Mouse (Mus musculus): ENCODE measurements around the gene Slc39a3. TPM values are rescaled to one million over a fixed set of nuclear protein-coding genes. Genes with fewer than 3 reads are reported as not detected.

Gene Slc39a3
- polyA plus RNA-seq, 1 experiment: 37.5 TPM

- Histone ChIP-seq H3K4me1 (ENCODE audit: control insufficient read depth, insufficient read depth, low read length) (no peaks in the 10 kb centered on the region; the same call in 1 of the 2 replicates), H3K36me3 (ENCODE audit: control insufficient read depth, insufficient read depth, low read length) (no peaks in the 10 kb centered on the region; the same call in 1 of the 2 replicates), H3K27ac (ENCODE audit: insufficient read depth, low read depth, low read length) (no peak overlapping the region), H3K27me3 (replicated peaks; ENCODE audit: control insufficient read depth, insufficient read depth, low read length) (no peaks in the 10 kb centered on the region), H3K4me3 (ENCODE audit: insufficient read depth, low read depth, low read length) (no peak overlapping the region)
- 26% methylated on average over 13 of the region's 13 CpGs for WGBS
- peak; percentile 65 for DNase-seq
- TF ChIP-seq POLR2A (IDR thresholded peaks at IDR 0.05; ENCODE audit: low read depth, low read length): no peak
- peak; percentile 78 for TF ChIP-seq CTCF (conservative IDR thresholded peaks at IDR 0.05; ENCODE audit: insufficient read depth, insufficient read length, low read depth, low read length)
Measured at GRCm38 (mm10) chr10:81041458-81042175, 4.4 kb upstream of the Slc39a3 start.

GRCm38 (mm10) chr10:81036251-81036650 lies 975 bp downstream of the Slc39a3 start:
- H3K27me3 ChIP-seq (replicated peaks; ENCODE audit: control insufficient read depth, insufficient read depth, low read length): no peaks in the 10 kb centered on the region
- no peaks in the 10 kb centered on the region for H3K36me3 ChIP-seq (ENCODE audit: control insufficient read depth, insufficient read depth, low read length)
- no peak overlapping the region for H3K27ac ChIP-seq (ENCODE audit: insufficient read depth, low read depth, low read length)
- peak; percentile 14 for DNase-seq
- 72% methylated on average over 7 of the region's 7 CpGs for WGBS
- H3K4me1 ChIP-seq (ENCODE audit: control insufficient read depth, insufficient read depth, low read length): no peaks in the 10 kb centered on the region; the same call in 1 of the 2 replicates
- TF ChIP-seq CTCF (conservative IDR thresholded peaks at IDR 0.05; ENCODE audit: insufficient read depth, insufficient read length, low read depth, low read length): no peak
- no peak for TF ChIP-seq POLR2A (IDR thresholded peaks at IDR 0.05; ENCODE audit: low read depth, low read length)
- no peak overlapping the region for H3K4me3 ChIP-seq (ENCODE audit: insufficient read depth, low read depth, low read length)

GRCm38 (mm10) chr10:81033586-81033985 lies 3.6 kb downstream of the Slc39a3 start:
- Histone ChIP-seq H3K4me1 (ENCODE audit: control insufficient read depth, insufficient read depth, low read length) (no peaks in the 10 kb centered on the region), H3K27ac (ENCODE audit: insufficient read depth, low read depth, low read length) (no peak overlapping the region), H3K36me3 (ENCODE audit: control insufficient read depth, insufficient read depth, low read length) (no peaks in the 10 kb centered on the region), H3K27me3 (replicated peaks; ENCODE audit: control insufficient read depth, insufficient read depth, low read length) (no peaks in the 10 kb centered on the region), H3K4me3 (ENCODE audit: insufficient read depth, low read depth, low read length) (no peak overlapping the region)
- no peak for TF ChIP-seq CTCF (conservative IDR thresholded peaks at IDR 0.05; ENCODE audit: insufficient read depth, insufficient read length, low read depth, low read length)
- no peak for TF ChIP-seq POLR2A (IDR thresholded peaks at IDR 0.05; ENCODE audit: low read depth, low read length)
- no peak for DNase-seq
- WGBS: 75% methylated on average over 10 of the region's 10 CpGs

DNA sequence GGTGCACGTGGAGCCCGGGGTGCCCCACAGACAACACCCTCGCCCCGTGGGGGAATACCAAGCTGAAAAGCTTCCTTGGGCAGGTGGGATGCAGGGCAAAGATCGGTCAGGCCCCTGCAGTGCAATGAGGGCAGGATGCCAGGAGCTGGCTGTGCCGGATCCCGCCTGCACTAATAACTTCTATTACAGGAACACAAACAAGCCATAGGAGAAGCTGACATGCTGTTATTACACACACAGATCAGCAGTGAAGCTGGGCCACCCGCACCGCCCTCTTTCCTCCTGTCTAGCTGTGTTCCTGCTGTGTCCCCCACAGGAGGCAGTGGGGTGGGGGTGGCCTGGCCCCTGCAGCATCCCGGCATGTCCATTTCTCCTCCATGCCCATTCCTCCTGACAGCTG lies 8.2 kb downstream of the Slc39a3 start:
- no peak overlapping the region for H3K4me3 ChIP-seq (ENCODE audit: insufficient read depth, low read depth, low read length)
- 63% methylated on average over 10 of the region's 10 CpGs for WGBS
- no peaks in the 10 kb centered on the region for H3K4me1 ChIP-seq (ENCODE audit: control insufficient read depth, insufficient read depth, low read length)
- no peak for DNase-seq
- TF ChIP-seq POLR2A (IDR thresholded peaks at IDR 0.05; ENCODE audit: low read depth, low read length) (no peak), CTCF (conservative IDR thresholded peaks at IDR 0.05; ENCODE audit: insufficient read depth, insufficient read length, low read depth, low read length) (no peak)
- H3K27me3 ChIP-seq (replicated peaks; ENCODE audit: control insufficient read depth, insufficient read depth, low read length): no peaks in the 10 kb centered on the region; the same call in 1 of the 2 replicates
- no peaks in the 10 kb centered on the region for H3K36me3 ChIP-seq (ENCODE audit: control insufficient read depth, insufficient read depth, low read length)
- H3K27ac ChIP-seq (ENCODE audit: insufficient read depth, low read depth, low read length): no peak overlapping the region

- no peak for DNase-seq
Measured at GRCm38 (mm10) chr10:81028219-81028618, 9.0 kb downstream of the Slc39a3 start.

GRCm38 (mm10) chr10:81027331-81027730 lies 9.9 kb downstream of the Slc39a3 start:
- DNase-seq: no peak
- Histone ChIP-seq H3K27ac (ENCODE audit: insufficient read depth, low read depth, low read length) (no peak overlapping the region), H3K36me3 (ENCODE audit: control insufficient read depth, insufficient read depth, low read length) (no peaks in the 10 kb centered on the region), H3K27me3 (replicated peaks; ENCODE audit: control insufficient read depth, insufficient read depth, low read length) (no peaks in the 10 kb centered on the region; the same call in 1 of the 2 replicates), H3K4me1 (ENCODE audit: control insufficient read depth, insufficient read depth, low read length) (no peaks in the 10 kb centered on the region), H3K4me3 (ENCODE audit: insufficient read depth, low read depth, low read length) (no peak overlapping the region)
- WGBS: 55% methylated on average over 4 of the region's 4 CpGs
- TF ChIP-seq POLR2A (IDR thresholded peaks at IDR 0.05; ENCODE audit: low read depth, low read length): no peak
- no peak for TF ChIP-seq CTCF (conservative IDR thresholded peaks at IDR 0.05; ENCODE audit: insufficient read depth, insufficient read length, low read depth, low read length)

More at GRCm38 (mm10) chr10:81028219-81028618, 9.0 kb downstream of the Slc39a3 start:
- no peak overlapping the region for H3K4me3 ChIP-seq (ENCODE audit: insufficient read depth, low read depth, low read length)
- TF ChIP-seq CTCF (conservative IDR thresholded peaks at IDR 0.05; ENCODE audit: insufficient read depth, insufficient read length, low read depth, low read length) (no peak), POLR2A (IDR thresholded peaks at IDR 0.05; ENCODE audit: low read depth, low read length) (no peak)
- no peaks in the 10 kb centered on the region for H3K36me3 ChIP-seq (ENCODE audit: control insufficient read depth, insufficient read depth, low read length)
- no peaks in the 10 kb centered on the region; the same call in 1 of the 2 replicates for H3K27me3 ChIP-seq (replicated peaks; ENCODE audit: control insufficient read depth, insufficient read depth, low read length)
- H3K27ac ChIP-seq (ENCODE audit: insufficient read depth, low read depth, low read length): no peak overlapping the region
- no peaks in the 10 kb centered on the region for H3K4me1 ChIP-seq (ENCODE audit: control insufficient read depth, insufficient read depth, low read length)

DNA sequence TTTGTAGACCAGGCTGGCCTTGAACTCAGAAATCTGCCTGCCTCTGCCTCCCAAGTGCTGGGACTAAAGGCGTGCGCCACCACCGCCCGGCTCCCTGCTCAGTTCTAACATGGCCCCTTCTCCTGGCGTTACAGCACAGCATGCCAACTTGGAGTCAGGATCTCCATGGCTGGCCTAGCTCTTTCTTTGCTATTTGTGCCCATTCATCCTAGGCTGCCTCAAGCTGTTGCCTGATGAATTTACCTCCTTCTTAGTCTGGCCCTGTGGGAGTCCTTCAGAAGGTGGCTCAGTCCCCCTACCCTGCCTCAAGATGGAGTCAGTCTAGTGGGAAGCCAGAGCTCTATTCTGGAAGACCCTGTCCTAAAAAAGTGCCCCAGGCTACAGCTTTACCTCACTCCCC lies 10.4 kb downstream of the Slc39a3 start:
- no peak for TF ChIP-seq CTCF (conservative IDR thresholded peaks at IDR 0.05; ENCODE audit: insufficient read depth, insufficient read length, low read depth, low read length)
- no peak for TF ChIP-seq POLR2A (IDR thresholded peaks at IDR 0.05; ENCODE audit: low read depth, low read length)
- no peak for DNase-seq

More for the DNA sequence above, 10.4 kb downstream of the Slc39a3 start:
- Histone ChIP-seq H3K27me3 (replicated peaks; ENCODE audit: control insufficient read depth, insufficient read depth, low read length) (no peaks in the 10 kb centered on the region; the same call in 1 of the 2 replicates), H3K27ac (ENCODE audit: insufficient read depth, low read depth, low read length) (no peak overlapping the region), H3K4me1 (ENCODE audit: control insufficient read depth, insufficient read depth, low read length) (no peaks in the 10 kb centered on the region), H3K4me3 (ENCODE audit: insufficient read depth, low read depth, low read length) (no peak overlapping the region), H3K36me3 (ENCODE audit: control insufficient read depth, insufficient read depth, low read length) (no peaks in the 10 kb centered on the region)
- WGBS: 95% methylated on average over 5 of the region's 5 CpGs
